Mouse (Mus musculus) MN1 (cell line): ENCODE measurements around the gene Zbed5.
"Not testable (repeated sequence)": the region's sequence is repeated elsewhere in the genome, so short reads cannot be mapped to it uniquely, and the experiment has no call there.

Experiments used
- DNase-seq: peaks from one replicate; pipeline ENCODE4 v3.0.0-alpha.2; 2016; ENCODE audit warnings: low spot score

The Zbed5 gene

GRCm38 (mm10) chr5:129908242-129908965 lies 12.9 kb downstream of the Zbed5 start, which contains the start of gene Nupr1l:
Gene Nupr1l (plus strand): TSS chr5:129908540.
- DNase-seq, result peak; percentile 96

- DNase-seq, result no peak
Measured at GRCm38 (mm10) chr5:129909147-129909546, 13.6 kb downstream of the Zbed5 start.

DNA sequence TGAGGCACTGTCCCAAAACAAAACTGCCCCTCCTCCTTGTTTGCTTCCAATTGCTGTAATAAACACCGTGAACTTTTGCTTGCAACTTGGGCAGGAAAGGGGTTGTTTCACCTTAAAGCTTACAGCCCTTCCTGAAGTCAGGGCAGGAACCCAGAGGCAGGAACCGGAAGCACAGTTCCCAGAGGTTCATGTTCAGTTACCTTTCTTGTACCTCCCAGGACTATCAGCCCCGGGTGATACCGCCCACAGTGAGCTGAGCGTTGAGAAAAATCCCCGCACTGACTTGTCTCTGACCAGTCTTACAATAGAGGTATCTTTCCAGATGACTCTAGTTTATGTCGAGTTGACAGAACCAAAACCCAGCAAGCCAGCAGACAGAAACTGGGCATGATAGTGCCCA lies 14.1 kb downstream of the Zbed5 start:
- no peak for DNase-seq

DNA sequence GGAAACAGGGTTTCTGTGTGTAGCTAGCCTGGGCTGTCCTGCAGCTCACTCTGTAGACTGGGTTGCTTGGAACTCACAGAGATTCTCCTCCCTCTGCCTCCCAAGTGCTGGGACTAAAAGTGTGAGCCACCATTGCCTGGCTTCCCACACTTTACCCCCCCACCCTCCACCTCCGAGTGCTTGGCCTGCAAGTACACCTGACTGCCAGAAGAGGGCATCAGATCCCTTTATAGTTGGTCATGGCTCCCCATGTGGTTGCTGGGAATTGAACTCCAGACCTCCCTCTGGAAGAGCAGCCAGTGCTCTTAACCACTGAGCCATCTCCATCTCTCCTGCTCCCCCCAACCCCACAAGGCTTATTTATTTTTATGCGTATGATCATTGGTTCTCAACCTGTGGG lies 18.5 kb downstream of the Zbed5 start:
- DNase-seq, result peak; percentile 46

- DNase-seq, result not testable (repeated sequence)
Measured at GRCm38 (mm10) chr5:129915491-129915890, 20.0 kb downstream of the Zbed5 start.

- DNase-seq, result no peak
Measured at GRCm38 (mm10) chr5:129918065-129918651, 22.6 kb downstream of the Zbed5 start.

- no peak for DNase-seq
Measured at GRCm38 (mm10) chr5:129918752-129919151, 23.2 kb downstream of the Zbed5 start.

DNA sequence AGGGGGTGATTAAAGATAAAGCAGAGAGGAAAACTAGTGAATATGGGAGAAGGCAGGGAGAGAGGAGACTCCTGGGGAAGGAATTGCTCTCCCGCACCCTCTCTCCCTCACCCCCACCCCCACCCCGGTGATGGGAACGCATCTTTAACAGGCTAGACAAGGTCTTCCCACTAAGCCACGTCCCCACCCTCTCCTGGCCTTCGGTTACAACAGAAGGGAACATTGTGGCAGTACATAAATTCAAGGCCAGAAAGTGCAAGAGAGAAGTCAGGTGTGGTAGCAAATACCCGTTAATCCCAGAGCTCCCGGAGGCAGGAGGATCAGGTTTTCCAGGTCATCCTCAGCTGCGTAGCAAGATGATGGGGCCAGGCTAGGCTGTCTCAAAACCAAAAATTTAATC lies 23.8 kb downstream of the Zbed5 start:
- DNase-seq, result no peak

GRCm38 (mm10) chr5:129921972-129922371 lies 26.4 kb downstream of the Zbed5 start:
- DNase-seq, result no peak

DNA sequence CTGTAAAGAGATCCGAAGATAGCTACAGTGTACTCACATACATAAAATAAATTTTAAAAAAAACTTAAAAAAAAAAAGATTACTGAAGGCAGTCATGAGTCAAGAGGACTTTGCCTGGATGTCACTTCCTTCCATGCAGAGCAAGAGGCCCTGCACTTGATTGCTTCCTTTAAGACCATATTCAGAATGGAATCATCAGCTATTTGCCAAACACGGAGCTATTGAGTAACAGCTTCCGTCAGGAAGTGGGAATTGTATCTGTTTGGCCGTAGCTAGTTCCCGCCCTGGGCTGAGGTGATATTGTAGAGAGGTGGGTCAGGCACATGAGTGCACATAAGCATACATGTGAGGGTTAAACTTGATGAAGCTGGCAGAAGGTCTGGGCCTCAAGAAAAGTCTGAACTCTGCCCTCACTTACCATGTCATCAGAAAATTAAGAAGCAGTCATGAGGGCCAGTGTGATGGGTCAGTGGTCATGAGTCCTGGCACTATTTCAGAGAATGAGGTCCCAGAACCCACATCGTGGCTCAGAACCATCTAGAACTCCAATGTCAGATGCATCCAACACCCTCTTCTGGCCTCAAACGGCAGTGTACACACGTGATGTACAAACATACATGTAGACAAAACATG lies 29.4 kb downstream of the Zbed5 start:
- DNase-seq, result no peak

DNA sequence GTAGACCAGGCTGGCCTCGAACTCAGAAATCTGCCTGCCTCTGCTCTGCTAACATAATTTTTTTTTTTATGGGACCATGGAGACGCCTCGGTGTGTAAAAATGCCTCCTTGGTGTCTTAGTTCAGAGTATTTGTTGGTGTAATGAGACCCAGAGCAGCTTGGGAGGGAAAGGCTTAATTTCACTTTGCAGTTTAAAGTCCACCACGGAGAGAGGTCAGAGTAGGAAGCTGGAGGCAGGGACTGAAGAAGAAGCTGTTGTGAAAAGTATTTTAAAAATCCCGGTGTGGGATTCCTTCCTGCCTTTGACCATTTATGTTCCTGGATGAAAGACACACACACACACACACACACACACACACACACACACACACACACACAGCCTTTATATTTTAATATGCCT lies 30.4 kb downstream of the Zbed5 start:
- no peak for DNase-seq

DNA sequence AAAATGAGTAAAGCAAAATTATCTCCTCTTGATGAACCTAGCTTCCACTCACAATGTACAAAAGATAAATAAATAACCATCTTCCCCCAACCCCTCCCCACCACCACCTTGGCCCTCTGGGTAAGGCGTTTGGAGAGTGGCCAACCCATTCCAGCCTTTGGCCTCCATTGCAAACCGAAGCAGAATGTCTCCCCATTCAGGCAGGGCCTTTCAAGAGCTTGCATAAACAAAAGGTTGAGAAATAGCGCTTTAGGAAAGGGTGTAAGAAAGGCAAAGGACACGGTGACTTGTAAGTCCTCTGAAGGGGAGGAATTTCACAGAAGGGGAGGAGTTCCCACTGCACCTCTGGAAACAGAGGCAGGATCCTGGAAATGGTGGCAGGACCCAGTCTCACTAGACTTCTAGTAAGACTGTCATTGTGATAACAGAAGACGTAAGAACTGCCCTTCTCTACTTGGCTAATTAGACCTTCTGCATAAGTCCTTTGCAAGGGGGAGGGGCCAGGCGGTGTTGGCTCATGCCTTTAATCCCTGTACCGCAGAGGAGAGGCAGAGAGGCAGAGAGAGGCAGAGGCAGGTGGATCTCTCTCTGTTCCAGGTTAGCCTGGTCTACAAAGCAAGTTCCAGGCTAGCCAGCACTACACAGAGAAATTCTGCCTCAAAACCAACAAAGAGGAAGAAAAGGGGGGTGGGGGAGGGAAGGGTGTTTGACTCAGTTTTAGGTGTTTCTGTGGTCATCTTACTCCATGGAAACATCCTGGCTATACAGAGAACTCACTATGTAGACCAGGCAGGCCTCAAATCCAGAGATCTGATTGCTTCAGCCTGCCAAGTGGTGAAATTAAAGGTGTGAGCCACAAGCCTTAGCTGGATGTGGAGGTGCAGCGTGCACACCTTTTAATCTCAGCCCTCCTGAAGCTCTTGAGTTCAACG lies 34.7 kb downstream of the Zbed5 start:
- DNase-seq, result peak; percentile 25

DNA sequence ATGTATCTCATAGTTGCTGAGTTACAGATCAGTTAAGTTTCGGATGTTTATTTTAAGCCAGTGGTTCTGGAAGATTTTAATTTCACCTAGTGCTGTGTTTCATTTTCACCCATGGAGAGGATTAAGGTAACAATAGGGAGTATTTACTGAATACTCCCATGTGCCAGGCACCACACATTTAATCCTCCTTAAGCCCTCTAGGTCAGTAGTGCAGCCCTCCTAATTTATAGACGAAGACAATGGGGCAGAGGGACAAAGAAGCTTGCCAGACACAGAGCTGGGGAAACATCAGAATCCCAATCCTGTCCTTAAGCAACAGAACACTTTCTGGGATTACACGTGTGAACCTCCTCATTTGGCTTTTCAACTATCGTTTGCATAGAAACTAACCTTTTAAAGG lies 41.4 kb downstream of the Zbed5 start:
- no peak for DNase-seq

GRCm38 (mm10) chr5:129940281-129940680 lies 44.8 kb downstream of the Zbed5 start:
- no peak for DNase-seq

DNA sequence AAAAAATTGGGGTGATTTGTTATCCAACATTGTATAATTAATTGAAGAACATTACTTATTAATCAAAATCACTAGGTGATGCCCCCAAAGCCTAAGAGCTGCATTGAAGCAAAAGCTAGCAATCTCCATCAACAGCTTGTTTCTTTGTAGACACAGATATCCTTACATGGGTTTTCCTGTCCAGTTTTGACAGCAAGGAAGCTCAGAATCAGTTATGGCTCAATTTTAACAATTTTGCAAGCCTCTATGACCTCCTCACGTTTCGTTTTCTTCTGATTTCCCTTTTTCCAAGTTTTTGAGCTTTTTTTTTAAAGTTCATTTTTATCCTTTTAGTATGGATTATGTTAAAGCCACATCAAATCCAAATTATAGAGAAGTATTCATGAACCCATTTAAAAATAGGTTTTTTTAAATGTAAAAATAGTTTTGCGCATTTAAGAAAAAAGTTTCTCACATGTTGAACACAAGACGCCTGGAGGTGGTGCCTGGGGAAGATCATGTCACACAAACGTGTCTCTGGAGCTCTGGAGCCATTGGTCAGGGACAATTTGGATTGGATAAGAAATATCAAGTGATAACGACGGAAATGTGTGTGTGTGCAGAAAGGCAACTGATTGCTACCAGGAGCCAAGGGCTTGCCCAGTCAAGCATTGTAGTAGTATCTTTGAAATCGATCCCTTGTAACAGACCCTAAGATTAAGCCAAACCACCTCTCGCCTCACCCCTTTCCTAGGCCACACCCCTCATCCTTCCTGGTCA lies 45.4 kb downstream of the Zbed5 start:
- peak; percentile 36 for DNase-seq

- DNase-seq, result peak; percentile 100
Measured at GRCm38 (mm10) chr5:129941495-129942045, 46.0 kb downstream of the Zbed5 start, which contains the start of gene Vkorc1l1. Gene Vkorc1l1 (plus strand): TSS chr5:129941970.

- DNase-seq, result peak; percentile 61
Measured at GRCm38 (mm10) chr5:129942073-129942939, 46.8 kb downstream of the Zbed5 start.

GRCm38 (mm10) chr5:129943402-129943801 lies 47.9 kb downstream of the Zbed5 start:
- DNase-seq, result no peak

DNA sequence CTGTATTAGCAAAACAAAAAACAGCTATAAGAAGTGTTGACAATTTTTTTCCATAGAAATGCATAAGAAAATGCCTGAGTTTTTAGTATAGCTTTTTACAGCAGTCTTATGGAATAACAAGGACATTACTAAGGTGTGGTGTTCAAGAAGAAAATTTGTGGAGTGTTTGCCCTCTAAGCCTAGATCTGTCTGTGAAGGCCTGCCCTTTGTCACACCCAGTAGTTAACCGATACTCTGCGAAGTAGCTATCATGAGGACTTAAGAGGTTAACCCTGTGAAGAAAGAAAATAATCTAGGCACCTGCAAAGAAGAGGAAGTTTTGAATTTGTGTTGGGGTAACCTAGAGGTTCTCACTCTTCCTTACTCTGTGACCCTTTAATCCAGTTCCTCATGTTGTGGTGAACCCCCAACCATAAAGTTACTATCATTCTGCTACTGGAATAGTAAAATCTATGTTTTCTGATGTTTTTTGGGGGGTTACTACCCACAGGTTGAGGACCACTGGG lies 52.1 kb downstream of the Zbed5 start:
- DNase-seq, result no peak

DNA sequence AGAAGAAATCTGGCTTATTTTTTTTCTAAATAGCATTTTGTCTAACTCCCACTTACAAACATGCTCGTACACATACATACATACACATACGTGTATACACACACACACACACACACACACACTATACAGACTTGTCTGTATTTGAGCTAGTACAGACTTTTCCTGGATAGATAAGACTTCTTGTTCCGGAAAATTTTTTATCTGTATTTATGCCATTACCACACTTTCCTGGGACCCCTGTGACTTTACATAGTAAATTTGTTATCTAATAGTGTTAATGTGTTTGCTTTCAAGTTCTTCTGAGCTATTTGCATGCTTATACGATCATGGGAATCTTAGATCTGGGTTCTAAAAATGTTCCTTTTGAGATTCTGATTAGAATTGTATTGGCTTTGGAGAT lies 56.6 kb downstream of the Zbed5 start:
- no peak for DNase-seq
